Mouse (Mus musculus) CH12.LX (cell line): Measurements from ENCODE around the gene Zfp976.
"Not testable (repeated sequence)": the region's sequence is repeated elsewhere in the genome, so short reads cannot be mapped to it uniquely, and the experiment has no call there.

Experiments
- CTCF ChIP-seq, 2 experiments: IDR thresholded peaks in 1 of 2; conservative IDR thresholded peaks in 1 of 2; 2 replicates each; pipeline ENCODE4 v1.5.1; 2011 to 2012; ENCODE audit warnings: low read depth in 2 of 2, low read length in 2 of 2, improper control_type of control experiment in 1 of 2, inconsistent platforms in 1 of 2, mild to moderate bottlenecking in 1 of 2, moderate library complexity in 1 of 2
- EP300 ChIP-seq: IDR thresholded peaks from 2 replicates; pipeline ENCODE4 v1.6.1; 2011; ENCODE audit warnings: low read length, improper control_type of control experiment
- KAT2A ChIP-seq: IDR thresholded peaks from 2 replicates; pipeline ENCODE4 v1.6.1; 2012; ENCODE audit warnings: low read length, improper control_type of control experiment, inconsistent platforms; ENCODE audit not compliant: insufficient replicate concordance
- SIN3A ChIP-seq: IDR thresholded peaks from 2 replicates; pipeline ENCODE4 v1.6.1; 2012; ENCODE audit warnings: low read length, improper control_type of control experiment, inconsistent platforms

DNA sequence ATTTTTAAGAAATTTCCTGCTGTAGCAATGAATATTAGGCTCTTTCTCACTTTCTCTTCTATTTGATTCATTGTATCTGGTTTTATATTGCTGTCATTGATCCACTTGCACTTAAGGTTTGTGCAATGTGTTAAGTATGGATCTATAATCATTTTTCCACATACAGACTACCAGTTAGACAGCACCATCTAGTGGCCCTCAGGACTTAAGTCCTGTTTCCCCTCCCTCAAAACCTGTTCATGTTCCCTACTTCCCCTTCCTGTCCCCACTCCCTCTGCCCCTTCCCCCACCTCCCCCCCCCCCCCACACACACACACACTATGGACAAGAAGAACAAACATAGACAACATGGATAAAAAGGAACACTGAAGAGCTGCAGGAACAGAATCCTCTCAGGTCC, 46.7 kb downstream of the Zfp976 start:
- peak in 1 of 2 experiments; percentile 17; a peak in 1 of 4 replicates for TF ChIP-seq CTCF (conservative IDR thresholded peaks at IDR 0.05 in 1 of 2, IDR thresholded peaks at IDR 0.05 in 1 of 2; ENCODE audit: low read depth in 2 of 2, low read length in 2 of 2)
- TF ChIP-seq KAT2A, EP300, SIN3A: not testable (repeated sequence)
